Mouse (Mus musculus) kidney, embryonic 16.5 days (tissue): ENCODE data around the gene Faap100. TPM values are rescaled to one million over a fixed set of nuclear protein-coding genes. Genes with fewer than 3 reads are reported as not detected.
A peak's percentile ranks its signal among the peaks of the same experiment; 100 is the strongest.

ENCODE experiments used
- ATAC-seq: fragments of 200-750 bp; cut with Nextera tagmentation; 2 replicates; pipeline ENCODE4 v1.8.0; 2017; ENCODE audit warnings: moderate TSS enrichment; ENCODE audit not compliant: low FRiP score, low TSS enrichment
- H3K27ac ChIP-seq: fragments of 300-500 bp; sonication (generic); 2 replicates; pipeline ENCODE4 v1.5.1; 2014; ENCODE audit warnings: low read length
- H3K27me3 ChIP-seq: fragments of 300-500 bp; sonication (generic); 2 replicates; pipeline ENCODE4 v1.6.1; 2014; ENCODE audit warnings: low read length, control low read depth, mixed read lengths; ENCODE audit not compliant: insufficient read depth
- H3K36me3 ChIP-seq: fragments of 300-500 bp; sonication (generic); 2 replicates; pipeline ENCODE4 v1.6.1; 2014; ENCODE audit warnings: low read length, control low read depth, mixed read lengths; ENCODE audit not compliant: insufficient read depth
- H3K4me1 ChIP-seq: fragments of 300-500 bp; sonication (generic); 2 replicates; pipeline ENCODE4 v1.6.1; 2014; ENCODE audit warnings: low read length, control low read depth, mixed read lengths; ENCODE audit not compliant: insufficient read depth
- H3K4me2 ChIP-seq: fragments of 300-500 bp; sonication (generic); replicated peaks from 2 replicates; pipeline ENCODE4 v1.6.1; 2014; ENCODE audit warnings: low read depth, low read length
- H3K4me3 ChIP-seq: fragments of 300-500 bp; sonication (generic); 2 replicates; pipeline ENCODE4 v1.5.1; 2014; ENCODE audit warnings: mild to moderate bottlenecking, low read length
- H3K9ac ChIP-seq: fragments of 300-500 bp; sonication (generic); replicated peaks from 2 replicates; pipeline ENCODE4 v1.6.1; 2014; ENCODE audit warnings: low read length
- H3K9me3 ChIP-seq: fragments of 300-500 bp; sonication (generic); 2 replicates; pipeline ENCODE4 v1.6.1; 2016; ENCODE audit warnings: low read length, control low read depth
- WGBS: fragments of 180-500 bp; shearing (Covaris S2); extraction: QIAGEN DNeasy Blood & Tissue Kit; methylation state at CpG from one replicate; pipeline ENCODE4 v1.1.7; 2014; 5-methylcytosine and 5-hydroxymethylcytosine counted together
- polyA plus RNA-seq: library from polyadenylated mRNA; unstranded; fragments of >200 nt; fragmentation: Nextera tagmentation; extraction: Ambion mirVana; gene quantifications from 2 replicates; pipeline ENCODE4 v1.2.1, GENCODE M21; 2015

Gene Faap100
- polyA plus RNA-seq, 1 experiment from 2014 or later, result 42.3 TPM

- no peaks in the 10 kb centered on the region for H3K27me3 ChIP-seq
- no peak overlapping the region for H3K4me3 ChIP-seq
- no peak overlapping the region for H3K4me2 ChIP-seq
- no peaks in the 10 kb centered on the region for H3K9me3 ChIP-seq
- 94% methylated on average over 1 of the region's 1 CpGs for WGBS
- no peak overlapping the region for H3K27ac ChIP-seq
- H3K36me3 ChIP-seq, result peaks cover 84% of the 10 kb centered on the region
- no peak for ATAC-seq
- no peaks in the 10 kb centered on the region for H3K4me1 ChIP-seq
- H3K9ac ChIP-seq, result no peak overlapping the region
Observed at GRCm38 (mm10) chr11:120404814-120405213, 26.2 kb upstream of the Faap100 start.

- Histone ChIP-seq H3K9me3 (no peaks in the 10 kb centered on the region), H3K9ac (no peak overlapping the region), H3K4me2 (no peak overlapping the region), H3K27ac (no peak overlapping the region), H3K36me3 (peaks cover 56% of the 10 kb centered on the region), H3K27me3 (no peaks in the 10 kb centered on the region), H3K4me1 (no peaks in the 10 kb centered on the region), H3K4me3 (no peak overlapping the region)
- WGBS, result 97% methylated on average over 2 of the region's 2 CpGs
- no peak for ATAC-seq
Observed at GRCm38 (mm10) chr11:120399319-120399718, 20.8 kb upstream of the Faap100 start.

- H3K9ac ChIP-seq, result no peak overlapping the region
- no peak overlapping the region for H3K4me2 ChIP-seq
- no peaks in the 10 kb centered on the region for H3K27me3 ChIP-seq
- H3K27ac ChIP-seq, result no peak overlapping the region
- 43% methylated on average over 2 of the region's 2 CpGs for WGBS
- H3K36me3 ChIP-seq, result peaks cover 41% of the 10 kb centered on the region
- H3K4me1 ChIP-seq, result no peaks in the 10 kb centered on the region
- ATAC-seq, result no peak
- H3K9me3 ChIP-seq, result no peaks in the 10 kb centered on the region
- no peak overlapping the region for H3K4me3 ChIP-seq
Observed at GRCm38 (mm10) chr11:120397602-120398001, 19.0 kb upstream of the Faap100 start.

- WGBS, result 70% methylated on average over 4 of the region's 4 CpGs
- H3K36me3 ChIP-seq, result peaks cover 26% of the 10 kb centered on the region
- no peak for ATAC-seq
Observed at GRCm38 (mm10) chr11:120395661-120396060, 17.1 kb upstream of the Faap100 start.

GRCm38 (mm10) chr11:120388580-120388979, 10.0 kb upstream of the Faap100 start:
- Histone ChIP-seq H3K27me3 (no peaks in the 10 kb centered on the region), H3K4me3 (no peak overlapping the region), H3K9ac (no peak overlapping the region), H3K9me3 (no peaks in the 10 kb centered on the region), H3K4me1 (no peaks in the 10 kb centered on the region), H3K4me2 (no peak overlapping the region), H3K36me3 (peaks cover 36% of the 10 kb centered on the region), H3K27ac (no peak overlapping the region)
- no peak for ATAC-seq
- WGBS, result 91% methylated on average over 9 of the region's 9 CpGs

More at GRCm38 (mm10) chr11:120395661-120396060, 17.1 kb upstream of the Faap100 start:
- Histone ChIP-seq H3K4me2 (no peak overlapping the region), H3K9ac (no peak overlapping the region), H3K27ac (no peak overlapping the region), H3K4me3 (no peak overlapping the region), H3K4me1 (no peaks in the 10 kb centered on the region), H3K27me3 (no peaks in the 10 kb centered on the region), H3K9me3 (no peaks in the 10 kb centered on the region)

GRCm38 (mm10) chr11:120387157-120387556, 8.6 kb upstream of the Faap100 start:
- no peaks in the 10 kb centered on the region for H3K9me3 ChIP-seq
- H3K27me3 ChIP-seq, result no peaks in the 10 kb centered on the region
- 64% methylated on average over 2 of the region's 2 CpGs for WGBS
- H3K9ac ChIP-seq, result no peak overlapping the region
- H3K36me3 ChIP-seq, result peaks cover 47% of the 10 kb centered on the region
- H3K4me2 ChIP-seq, result no peak overlapping the region
- ATAC-seq, result no peak
- H3K4me3 ChIP-seq, result no peak overlapping the region
- no peaks in the 10 kb centered on the region for H3K4me1 ChIP-seq
- no peak overlapping the region for H3K27ac ChIP-seq

GRCm38 (mm10) chr11:120386632-120387031, 8.1 kb upstream of the Faap100 start:
- Histone ChIP-seq H3K4me2 (no peak overlapping the region), H3K27ac (no peak overlapping the region), H3K4me3 (no peak overlapping the region), H3K9ac (no peak overlapping the region), H3K4me1 (no peaks in the 10 kb centered on the region), H3K36me3 (peaks cover 52% of the 10 kb centered on the region), H3K9me3 (no peaks in the 10 kb centered on the region), H3K27me3 (no peaks in the 10 kb centered on the region)
- WGBS, result 93% methylated on average over 6 of the region's 6 CpGs
- ATAC-seq, result no peak

GRCm38 (mm10) chr11:120382509-120382908, 3.9 kb upstream of the Faap100 start:
- WGBS, result 89% methylated on average over 9 of the region's 9 CpGs
- ATAC-seq, result no peak
- Histone ChIP-seq H3K9me3 (no peaks in the 10 kb centered on the region), H3K4me1 (peaks cover 16% of the 10 kb centered on the region), H3K4me3 (no peak overlapping the region), H3K27ac (no peak overlapping the region), H3K4me2 (no peak overlapping the region), H3K9ac (no peak overlapping the region), H3K27me3 (no peaks in the 10 kb centered on the region), H3K36me3 (peaks cover 56% of the 10 kb centered on the region)

GRCm38 (mm10) chr11:120381157-120381556, 2.6 kb upstream of the Faap100 start:
- no peak for ATAC-seq
- Histone ChIP-seq H3K27ac (no peak overlapping the region), H3K27me3 (no peaks in the 10 kb centered on the region), H3K9me3 (no peaks in the 10 kb centered on the region), H3K4me3 (no peak overlapping the region), H3K9ac (peak overlapping the region; percentile 26; the same call in 1 of the 2 replicates), H3K36me3 (peaks cover 58% of the 10 kb centered on the region), H3K4me1 (peaks cover 21% of the 10 kb centered on the region), H3K4me2 (no peak overlapping the region)
- WGBS, result 83% methylated on average over 4 of the region's 4 CpGs

- Histone ChIP-seq H3K27me3 (no peaks in the 10 kb centered on the region), H3K4me3 (no peak overlapping the region), H3K4me2 (no peak overlapping the region), H3K36me3 (peaks cover 61% of the 10 kb centered on the region), H3K9me3 (no peaks in the 10 kb centered on the region), H3K9ac (no peak overlapping the region), H3K27ac (no peak overlapping the region), H3K4me1 (peaks cover 21% of the 10 kb centered on the region)
- no peak for ATAC-seq
- WGBS, result 95% methylated on average over 3 of the region's 3 CpGs
Observed at GRCm38 (mm10) chr11:120380271-120380670, 1.7 kb upstream of the Faap100 start.
